Mouse (Mus musculus) liver, embryonic 16.5 days (tissue): ENCODE measurements around the gene Npr1. TPM values are rescaled to one million over a fixed set of nuclear protein-coding genes. Genes with fewer than 3 reads are reported as not detected.

ENCODE experiments used
- ATAC-seq: fragments of 200-750 bp; cut with Nextera tagmentation; 2 replicates; pipeline ENCODE4 v1.8.0; 2017; ENCODE audit warnings: low read depth, mild to moderate bottlenecking, moderate number of reproducible peaks, moderate library complexity
- H3K27ac ChIP-seq: fragments of 300-500 bp; sonication (generic); 2 replicates; pipeline ENCODE4 v1.5.1; 2014; ENCODE audit warnings: mild to moderate bottlenecking, low read length
- H3K27me3 ChIP-seq: fragments of 300-500 bp; sonication (generic); 2 replicates; pipeline ENCODE4 v1.6.1; 2014; ENCODE audit warnings: low read depth, low read length, mixed read lengths; ENCODE audit not compliant: control insufficient read depth, insufficient read depth
- H3K36me3 ChIP-seq: fragments of 300-500 bp; sonication (generic); 2 replicates; pipeline ENCODE4 v1.6.1; 2014; ENCODE audit warnings: mild to moderate bottlenecking; ENCODE audit not compliant: control insufficient read depth, insufficient read depth
- H3K4me1 ChIP-seq: fragments of 300-500 bp; sonication (generic); 2 replicates; pipeline ENCODE4 v1.6.1; 2014; ENCODE audit warnings: low read depth, low read length, mixed read lengths; ENCODE audit not compliant: control insufficient read depth
- H3K4me2 ChIP-seq: fragments of 300-500 bp; sonication (generic); 2 replicates; pipeline ENCODE4 v1.6.1; 2014; ENCODE audit warnings: low read depth, low read length, mixed read lengths
- H3K4me3 ChIP-seq: fragments of 300-500 bp; sonication (generic); 2 replicates; pipeline ENCODE4 v1.5.1; 2014; ENCODE audit warnings: low read depth, mild to moderate bottlenecking, low read length
- H3K9ac ChIP-seq: fragments of 300-500 bp; sonication (generic); 2 replicates; pipeline ENCODE4 v1.6.1; 2014; ENCODE audit warnings: low read depth, low read length
- H3K9me3 ChIP-seq: fragments of 300-500 bp; sonication (generic); replicated peaks from 2 replicates; pipeline ENCODE4 v1.6.1; 2016; ENCODE audit warnings: low read length; ENCODE audit not compliant: control insufficient read depth
- WGBS: fragments of 180-500 bp; shearing (Covaris S2); extraction: QIAGEN DNeasy Blood & Tissue Kit; methylation state at CpG from one replicate; pipeline ENCODE4 v1.1.7; 2014; ENCODE audit not compliant: insufficient replicate concordance; 5-methylcytosine and 5-hydroxymethylcytosine counted together
- polyA plus RNA-seq: library from polyadenylated mRNA; unstranded; fragments of >200 nt; fragmentation: Nextera tagmentation; extraction: Ambion mirVana; gene quantifications from 2 replicates; pipeline ENCODE4 v1.2.1, GENCODE M21; 2015

The Npr1 gene
- polyA plus RNA-seq, 1 experiment from 2014 or later: 4.3 TPM

- H3K27ac ChIP-seq: peak overlapping the region; percentile 92
Measured at GRCm38 (mm10) chr3:90508287-90508949, 42.8 kb upstream of the Npr1 start.

GRCm38 (mm10) chr3:90506362-90506761, 40.7 kb upstream of the Npr1 start:
- no peak overlapping the region for H3K9ac ChIP-seq
- no peaks in the 10 kb centered on the region for H3K9me3 ChIP-seq
- no peak overlapping the region for H3K27ac ChIP-seq
- H3K4me1 ChIP-seq: peaks cover 14% of the 10 kb centered on the region
- WGBS: 82% methylated on average over 3 of the region's 3 CpGs
- H3K27me3 ChIP-seq: no peaks in the 10 kb centered on the region
- H3K36me3 ChIP-seq: peaks cover 59% of the 10 kb centered on the region
- no peak for ATAC-seq
- H3K4me3 ChIP-seq: no peak overlapping the region
- H3K4me2 ChIP-seq: no peak overlapping the region

More at GRCm38 (mm10) chr3:90508287-90508949, 42.8 kb upstream of the Npr1 start:
- peaks cover 14% of the 10 kb centered on the region for H3K4me1 ChIP-seq
- WGBS: under 1% methylated on average over 20 of the region's 20 CpGs
- no peak for ATAC-seq
- peak overlapping the region; percentile 97 for H3K9ac ChIP-seq
- H3K36me3 ChIP-seq: peaks cover 39% of the 10 kb centered on the region
- no peaks in the 10 kb centered on the region for H3K9me3 ChIP-seq
- peak overlapping the region; percentile 96 for H3K4me3 ChIP-seq
- H3K4me2 ChIP-seq: peak overlapping the region; percentile 79
- H3K27me3 ChIP-seq: no peaks in the 10 kb centered on the region

GRCm38 (mm10) chr3:90505216-90505615, 39.5 kb upstream of the Npr1 start:
- peaks cover 14% of the 10 kb centered on the region for H3K4me1 ChIP-seq
- 83% methylated on average over 5 of the region's 5 CpGs for WGBS
- no peak overlapping the region for H3K4me2 ChIP-seq
- H3K9me3 ChIP-seq: no peaks in the 10 kb centered on the region
- no peak for ATAC-seq
- no peak overlapping the region for H3K27ac ChIP-seq
- no peak overlapping the region for H3K4me3 ChIP-seq
- no peaks in the 10 kb centered on the region for H3K27me3 ChIP-seq
- no peak overlapping the region for H3K9ac ChIP-seq
- peaks cover 66% of the 10 kb centered on the region for H3K36me3 ChIP-seq

GRCm38 (mm10) chr3:90503444-90503843, 37.8 kb upstream of the Npr1 start:
- WGBS: 85% methylated on average over 4 of the region's 4 CpGs
- Histone ChIP-seq H3K9me3 (no peaks in the 10 kb centered on the region), H3K9ac (no peak overlapping the region), H3K4me1 (peaks cover 10% of the 10 kb centered on the region), H3K27ac (no peak overlapping the region), H3K4me3 (no peak overlapping the region), H3K4me2 (no peak overlapping the region), H3K27me3 (no peaks in the 10 kb centered on the region), H3K36me3 (peaks cover 76% of the 10 kb centered on the region)
- ATAC-seq: no peak

- Histone ChIP-seq H3K4me1 (no peaks in the 10 kb centered on the region), H3K27me3 (no peaks in the 10 kb centered on the region), H3K9ac (no peak overlapping the region), H3K36me3 (peaks cover 57% of the 10 kb centered on the region), H3K4me2 (no peak overlapping the region), H3K27ac (no peak overlapping the region), H3K9me3 (no peaks in the 10 kb centered on the region), H3K4me3 (no peak overlapping the region)
- ATAC-seq: no peak
Measured at GRCm38 (mm10) chr3:90497597-90497996, 31.9 kb upstream of the Npr1 start.

DNA sequence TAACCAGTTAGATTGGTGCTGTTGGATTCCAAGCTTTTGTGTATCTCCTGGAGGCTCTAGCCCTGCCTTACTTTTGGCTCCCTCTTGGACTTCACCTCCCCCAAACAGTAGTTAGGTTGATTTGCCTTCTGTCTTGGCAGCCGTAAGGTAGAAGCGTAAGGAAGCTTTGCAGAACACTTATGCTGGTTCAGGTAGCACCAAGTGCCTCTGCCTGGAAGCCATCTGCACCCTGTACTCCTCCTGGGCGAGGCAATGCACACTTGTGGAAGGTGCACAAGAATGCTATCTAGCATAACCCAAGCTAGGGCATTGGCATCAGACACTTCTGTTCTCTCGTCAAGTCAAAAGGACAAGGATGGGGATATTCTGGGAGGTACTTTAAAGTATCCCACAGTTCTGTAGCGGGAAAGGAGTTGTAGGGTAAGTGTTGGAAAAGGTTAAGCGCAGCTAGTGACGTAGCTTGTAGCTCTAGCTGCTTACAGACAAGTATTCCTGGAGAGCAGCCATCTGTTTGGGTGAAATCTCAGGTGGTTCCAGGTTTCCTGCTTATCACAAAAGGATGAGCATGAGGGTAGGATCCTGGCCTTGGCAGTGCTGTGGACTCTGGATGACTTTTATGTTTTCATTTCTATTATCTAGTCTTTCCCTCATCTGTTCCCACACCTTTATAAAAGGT, 30.3 kb upstream of the Npr1 start:
- H3K27me3 ChIP-seq: no peaks in the 10 kb centered on the region
- H3K4me2 ChIP-seq: no peak overlapping the region
- no peaks in the 10 kb centered on the region for H3K9me3 ChIP-seq
- H3K4me3 ChIP-seq: no peak overlapping the region
- peaks cover 2% of the 10 kb centered on the region; the same call in 1 of the 2 replicates for H3K4me1 ChIP-seq
- peaks cover 41% of the 10 kb centered on the region for H3K36me3 ChIP-seq
- no peak overlapping the region for H3K27ac ChIP-seq
- ATAC-seq: no peak
- 88% methylated on average over 7 of the region's 7 CpGs for WGBS
- no peak overlapping the region for H3K9ac ChIP-seq

DNA sequence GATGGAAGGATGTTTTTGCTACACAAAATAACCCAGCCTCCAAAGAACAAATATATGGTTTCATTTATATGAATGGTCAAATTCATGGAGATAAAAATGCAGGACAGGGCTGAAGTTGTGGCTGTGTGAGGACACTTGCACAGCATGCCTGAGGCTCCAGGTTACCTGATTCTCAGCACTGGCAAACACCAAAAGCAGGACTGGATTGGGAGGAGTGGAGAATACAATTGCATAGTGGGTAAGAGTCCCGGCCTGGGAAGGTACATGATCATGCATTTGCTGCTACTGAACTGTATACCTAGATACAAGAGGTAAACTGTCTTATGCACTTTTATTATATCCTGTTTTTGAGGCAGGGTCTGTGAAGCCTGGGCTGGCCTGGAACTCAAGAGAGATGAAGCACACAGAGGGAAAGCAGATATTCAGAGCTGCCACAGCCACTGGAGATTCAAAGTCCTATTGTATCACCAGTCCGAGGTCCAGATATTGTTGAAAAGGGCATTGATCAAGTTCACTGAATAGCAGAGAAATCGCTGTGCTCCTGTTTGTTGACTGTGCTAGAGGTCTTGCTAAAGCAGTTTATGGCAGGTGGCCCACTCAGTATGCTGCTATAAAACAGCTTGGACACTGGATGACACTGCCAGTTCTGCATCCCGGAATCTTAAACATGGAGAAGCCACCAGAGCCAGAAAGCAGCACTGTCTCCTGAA, 28.3 kb upstream of the Npr1 start:
- no peak overlapping the region for H3K27ac ChIP-seq

GRCm38 (mm10) chr3:90491350-90491749, 25.7 kb upstream of the Npr1 start:
- 38% methylated on average over 2 of the region's 2 CpGs for WGBS
- ATAC-seq: peak; percentile 7; the same call in 1 of the 2 replicates
- H3K4me3 ChIP-seq: no peak overlapping the region
- H3K4me2 ChIP-seq: peak overlapping the region; percentile 45
- H3K9me3 ChIP-seq: no peaks in the 10 kb centered on the region
- H3K27me3 ChIP-seq: no peaks in the 10 kb centered on the region
- no peak overlapping the region for H3K27ac ChIP-seq
- H3K9ac ChIP-seq: no peak overlapping the region
- peaks cover 10% of the 10 kb centered on the region for H3K4me1 ChIP-seq
- peaks cover 24% of the 10 kb centered on the region for H3K36me3 ChIP-seq

More for the DNA sequence above, 28.3 kb upstream of the Npr1 start:
- ATAC-seq: no peak
- H3K36me3 ChIP-seq: peaks cover 33% of the 10 kb centered on the region
- H3K4me3 ChIP-seq: no peak overlapping the region
- H3K4me2 ChIP-seq: no peak overlapping the region
- H3K9ac ChIP-seq: no peak overlapping the region
- H3K27me3 ChIP-seq: no peaks in the 10 kb centered on the region
- H3K4me1 ChIP-seq: peaks cover 10% of the 10 kb centered on the region
- WGBS: 60% methylated on average over 4 of the region's 4 CpGs
- no peaks in the 10 kb centered on the region for H3K9me3 ChIP-seq
